Mouse (Mus musculus): ENCODE data around the gene Olfr13. TPM values are rescaled to one million over a fixed set of nuclear protein-coding genes. Genes with fewer than 3 reads are reported as not detected.
"Not testable (repeated sequence)": the region's sequence is repeated elsewhere in the genome, so short reads cannot be mapped to it uniquely, and the experiment has no call there.

Gene Olfr13
- polyA plus RNA-seq, 1 experiment from 2014 or later: not detected

- H3K4me3 ChIP-seq (ENCODE audit: low read length): no peak overlapping the region
- H3K27me3 ChIP-seq (ENCODE audit: insufficient read depth, low read length): no peaks in the 10 kb centered on the region
- H3K9me3 ChIP-seq (ENCODE audit: low read length): no peaks in the 10 kb centered on the region
- no peaks in the 10 kb centered on the region for H3K36me3 ChIP-seq (ENCODE audit: insufficient read depth, low read length)
- H3K27ac ChIP-seq (ENCODE audit: low read length): no peak overlapping the region
- H3K4me2 ChIP-seq (replicated peaks; ENCODE audit: low read depth, low read length): no peak overlapping the region
- no peak for ATAC-seq (ENCODE audit: low FRiP score, low TSS enrichment)
- H3K4me1 ChIP-seq (ENCODE audit: insufficient read depth, low read length): no peaks in the 10 kb centered on the region
- no peak overlapping the region for H3K9ac ChIP-seq (replicated peaks; ENCODE audit: low read length)
Observed at GRCm38 (mm10) chr6:43202786-43203185, 30.8 kb downstream of the Olfr13 start.

- no peak overlapping the region for H3K4me2 ChIP-seq (replicated peaks; ENCODE audit: low read depth, low read length)
- 30% methylated on average over 2 of the region's 2 CpGs for WGBS
- no peak overlapping the region for H3K4me3 ChIP-seq (ENCODE audit: low read length)
- ATAC-seq (ENCODE audit: low FRiP score, low TSS enrichment): no peak
- H3K27me3 ChIP-seq (ENCODE audit: insufficient read depth, low read length): no peaks in the 10 kb centered on the region
- no peaks in the 10 kb centered on the region for H3K9me3 ChIP-seq (ENCODE audit: low read length)
- H3K9ac ChIP-seq (replicated peaks; ENCODE audit: low read length): no peak overlapping the region
- no peaks in the 10 kb centered on the region for H3K4me1 ChIP-seq (ENCODE audit: insufficient read depth, low read length)
- H3K36me3 ChIP-seq (ENCODE audit: insufficient read depth, low read length): no peaks in the 10 kb centered on the region
- no peak overlapping the region for H3K27ac ChIP-seq (ENCODE audit: low read length)
Observed at GRCm38 (mm10) chr6:43205355-43205754, 33.4 kb downstream of the Olfr13 start.

- H3K27me3 ChIP-seq (ENCODE audit: insufficient read depth, low read length); H3K4me2 ChIP-seq (replicated peaks; ENCODE audit: low read depth, low read length); H3K4me1 ChIP-seq (ENCODE audit: insufficient read depth, low read length); H3K27ac ChIP-seq (ENCODE audit: low read length); ATAC-seq (ENCODE audit: low FRiP score, low TSS enrichment); H3K9ac ChIP-seq (replicated peaks; ENCODE audit: low read length); H3K4me3 ChIP-seq (ENCODE audit: low read length); H3K36me3 ChIP-seq (ENCODE audit: insufficient read depth, low read length); H3K9me3 ChIP-seq (ENCODE audit: low read length): not testable (repeated sequence)
Observed at GRCm38 (mm10) chr6:43212873-43213272, 40.9 kb downstream of the Olfr13 start, which contains the start of gene Olfr434. Gene Olfr434 (plus strand): TSS chr6:43213021.

Other genes starting within 250 kb of the Olfr13 start
- not detected in 2 replicates for gene Olfr444, start 223.1 kb upstream of the Olfr13 start, polyA plus RNA-seq (2015; fragmentation: Nextera tagmentation; extraction: Ambion mirVana)
- not detected in 2 replicates for gene Olfr441, start 65.8 kb upstream of the Olfr13 start, polyA plus RNA-seq (2015; fragmentation: Nextera tagmentation; extraction: Ambion mirVana)
- gene Olfr237-ps1, start 25.6 kb upstream of the Olfr13 start, polyA plus RNA-seq (2015; fragmentation: Nextera tagmentation; extraction: Ambion mirVana): not detected in 2 replicates
- not detected in 2 replicates for gene Olfr437, start 8.9 kb upstream of the Olfr13 start, polyA plus RNA-seq (2015; fragmentation: Nextera tagmentation; extraction: Ambion mirVana)
- not detected in 2 replicates for gene Olfr435, start 25.0 kb downstream of the Olfr13 start, polyA plus RNA-seq (2015; fragmentation: Nextera tagmentation; extraction: Ambion mirVana)
- not detected in 2 replicates for gene Olfr434, start 40.9 kb downstream of the Olfr13 start, polyA plus RNA-seq (2015; fragmentation: Nextera tagmentation; extraction: Ambion mirVana)
- gene Olfr47, start 59.4 kb downstream of the Olfr13 start, polyA plus RNA-seq (2015; fragmentation: Nextera tagmentation; extraction: Ambion mirVana): not detected in 2 replicates
- 17.0 and 19.2 TPM in 2 replicates for gene Arhgef5, start 93.4 kb downstream of the Olfr13 start, polyA plus RNA-seq (2015; fragmentation: Nextera tagmentation; extraction: Ambion mirVana)
- 0.19 TPM in 1 of 2 replicates, not detected in the other for gene Nobox, start 137.4 kb downstream of the Olfr13 start, polyA plus RNA-seq (2015; fragmentation: Nextera tagmentation; extraction: Ambion mirVana)

All from kidney, embryonic 16.5 days (tissue).